Mouse (Mus musculus) central nervous system, embryonic 18 days (tissue): ENCODE results near the gene Cdhr2. TPM values are rescaled to one million over a fixed set of nuclear protein-coding genes. Genes with fewer than 3 reads are reported as not detected.

Experiments
- polyA plus RNA-seq: library from polyadenylated mRNA; depleted of rRNA; stranded (reverse); fragments of >200 nt; gene quantifications from 2 replicates; pipeline ENCODE4 v1.2.3, GENCODE M21; 2012; rRNA removed

Cdhr2 gene
- 0.32 TPM in 2 replicates for polyA plus RNA-seq

DNA sequence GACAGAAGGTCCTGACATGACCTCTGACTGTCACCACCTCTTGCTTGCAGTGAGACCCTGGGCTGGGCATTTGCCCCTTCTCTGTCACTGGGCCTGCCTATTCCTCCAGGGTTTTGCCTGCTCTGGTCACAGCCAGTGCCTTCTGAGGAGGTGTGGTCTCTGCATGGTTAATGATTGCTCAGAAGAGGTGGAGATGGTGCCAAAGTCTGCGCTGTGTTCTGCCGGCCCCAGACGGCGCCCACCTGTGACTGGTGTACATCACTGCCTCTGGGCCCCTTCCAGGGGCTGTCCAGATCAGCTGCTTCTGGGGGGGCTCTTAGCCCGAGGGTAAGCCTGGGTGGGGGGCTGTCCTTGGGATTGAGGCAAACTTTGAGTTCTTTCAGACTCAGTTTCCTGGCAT lies at the start of gene Cdhr2:
Gene Cdhr2 (plus strand): TSS at position 219 of the 400 bp plus-strand sequence.

DNA sequence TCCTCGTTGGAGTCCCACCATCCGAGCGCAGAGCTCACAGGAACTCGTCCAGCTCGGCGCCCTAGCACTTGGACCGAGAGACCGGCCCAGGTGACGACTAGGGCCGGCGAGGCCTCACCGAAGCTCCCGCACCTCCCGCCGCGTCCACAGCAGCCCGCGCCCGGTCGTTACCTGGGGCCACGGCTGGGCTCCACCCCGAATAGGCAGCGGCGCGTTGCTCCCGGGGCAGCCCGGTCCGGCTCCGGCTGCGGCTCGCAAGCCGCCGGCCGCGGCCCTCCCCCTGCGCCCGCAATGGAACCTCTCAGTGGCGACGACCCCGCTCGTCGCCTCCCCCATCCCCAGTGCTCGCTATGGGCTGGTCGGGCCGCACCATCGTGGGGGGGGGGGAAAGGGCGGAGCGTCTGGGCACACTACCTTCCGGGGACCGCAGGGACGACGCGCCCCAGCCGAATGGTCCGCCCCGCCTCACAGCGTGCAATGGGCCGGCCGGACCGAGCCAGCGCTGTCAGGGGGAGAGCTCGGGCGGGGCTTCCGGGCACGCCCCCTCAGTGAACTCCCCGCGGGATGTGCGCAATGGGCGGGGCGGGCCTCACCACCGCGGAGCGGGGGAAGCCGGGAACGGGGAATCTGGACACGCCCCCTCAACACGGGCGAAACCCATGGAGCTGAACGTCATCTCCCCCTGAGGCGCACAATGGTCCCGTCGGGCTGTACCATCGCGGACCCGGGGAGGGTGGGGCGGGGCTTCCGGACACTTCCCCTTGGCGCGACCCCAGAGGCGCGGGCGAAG lies 7.5 kb upstream of the Cdhr2 start, which contains the start of gene Rnf44:
Gene Rnf44 (minus strand): TSS at position 350 of the 790 bp plus-strand sequence.

DNA sequence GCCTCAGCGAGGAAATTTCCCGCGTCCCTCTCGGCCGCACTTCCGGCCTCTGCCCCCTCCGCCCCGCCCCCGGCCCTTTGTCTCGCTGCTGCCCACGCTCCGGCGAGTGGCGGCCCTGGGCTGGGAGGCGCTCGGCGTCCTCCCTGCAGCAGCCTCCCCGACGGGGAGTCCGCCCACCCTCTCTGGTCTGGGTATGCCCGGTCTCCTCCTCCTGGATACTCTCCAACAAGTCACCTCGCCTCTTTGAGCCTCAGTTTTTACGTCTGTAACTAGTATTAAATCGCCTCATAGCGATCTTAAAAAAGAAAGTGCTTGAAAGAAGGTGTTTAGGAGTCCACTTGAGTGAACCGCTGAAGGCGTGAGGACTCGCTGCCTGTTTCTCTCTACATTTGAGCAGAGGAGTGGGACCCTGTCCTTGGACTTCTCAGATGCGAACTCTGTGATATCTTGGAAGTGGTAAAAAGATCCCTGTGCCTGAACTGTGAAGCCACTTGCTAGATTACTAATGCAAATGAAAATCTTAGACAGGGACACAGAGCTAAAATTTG lies 48.7 kb downstream of the Cdhr2 start, which contains the start of gene Gprin1:
Gene Gprin1 (minus strand): TSS at position 11 of the 548 bp plus-strand sequence.

DNA sequence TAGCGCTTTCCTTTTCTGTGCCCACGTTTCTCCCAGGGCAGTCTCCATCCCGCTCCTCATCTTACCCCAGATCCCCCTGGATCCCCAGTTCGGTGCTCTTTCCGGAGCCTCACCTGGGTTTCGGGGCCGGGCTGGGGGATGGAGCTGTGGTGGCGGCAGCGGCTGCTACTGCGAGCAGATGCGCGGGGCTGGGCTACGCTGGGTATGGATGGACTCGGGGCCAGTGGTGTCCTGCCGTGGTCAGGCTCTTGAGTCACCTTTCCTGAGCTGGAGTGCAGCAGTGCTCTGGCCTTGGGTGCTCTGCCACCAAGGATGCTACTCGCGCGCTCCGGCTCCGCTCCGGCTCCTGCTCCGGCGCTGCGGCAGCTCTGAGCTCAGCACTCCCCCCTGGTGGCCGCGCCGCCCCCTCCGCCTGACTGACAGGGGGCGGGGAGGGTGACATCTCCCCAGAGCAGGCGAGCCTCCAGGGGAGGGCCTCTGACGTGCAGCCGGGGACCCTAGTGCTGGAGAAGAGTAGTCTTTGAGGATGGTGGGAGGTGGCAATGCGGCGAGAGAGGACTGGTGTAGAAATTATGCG lies 65.0 kb downstream of the Cdhr2 start, which contains the start of gene Sncb:
Gene Sncb (minus strand): TSS at position 404 of the 577 bp plus-strand sequence.

DNA sequence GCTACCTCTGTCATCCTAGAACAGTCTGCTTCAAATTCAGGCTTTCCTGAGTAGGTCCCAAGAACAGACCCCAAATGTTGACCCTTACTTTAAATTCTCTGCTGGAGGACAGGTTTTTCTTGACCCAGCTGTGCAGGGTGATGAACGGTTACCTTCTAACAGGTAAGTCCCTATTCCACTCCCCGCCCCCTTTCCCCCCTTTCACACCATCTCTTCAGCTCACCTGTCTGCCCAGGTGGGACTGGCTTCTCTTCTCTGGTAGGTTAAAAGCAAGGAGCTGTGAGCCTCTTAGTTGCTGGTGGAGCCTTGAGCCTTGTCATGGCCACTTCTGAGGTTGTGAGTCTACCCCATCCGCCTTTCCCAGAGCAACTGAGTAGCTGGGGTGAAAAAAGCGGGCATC lies 82.4 kb downstream of the Cdhr2 start, which contains the start of gene Eif4e1b:
Gene Eif4e1b (plus strand): TSS at position 301 of the 400 bp plus-strand sequence.

Other genes with a start within 250 kb of the Cdhr2 start
- 38.3 and 41.1 TPM in 2 replicates for gene Thoc3, start 232.6 kb upstream of the Cdhr2 start, polyA plus RNA-seq
- gene Simc1, start 197.7 kb upstream of the Cdhr2 start, polyA plus RNA-seq, result 36.2 and 37.5 TPM in 2 replicates
- gene 4833439L19Rik, start 136.0 kb upstream of the Cdhr2 start, polyA plus RNA-seq, result 152 and 154 TPM in 2 replicates
- 95.8 and 99.7 TPM in 2 replicates for gene Arl10, start 126.4 kb upstream of the Cdhr2 start, polyA plus RNA-seq
- gene Nop16, start 111.4 kb upstream of the Cdhr2 start, polyA plus RNA-seq, result 47.4 and 47.7 TPM in 2 replicates
- 163 and 182 TPM in 2 replicates for gene Higd2a, start 111.3 kb upstream of the Cdhr2 start, polyA plus RNA-seq
- gene Cltb, start 90.1 kb upstream of the Cdhr2 start, polyA plus RNA-seq, result 168 and 176 TPM in 2 replicates
- 32.6 and 34.0 TPM in 2 replicates for gene Faf2, start 79.7 kb upstream of the Cdhr2 start, polyA plus RNA-seq
- gene Rnf44, start 7.6 kb upstream of the Cdhr2 start, polyA plus RNA-seq, result 97.7 and 128 TPM in 2 replicates
- 94.5 and 102 TPM in 2 replicates for gene Gprin1, start 48.4 kb downstream of the Cdhr2 start, polyA plus RNA-seq
- gene Sncb, start 65.1 kb downstream of the Cdhr2 start, polyA plus RNA-seq, result 208 and 218 TPM in 2 replicates
- gene Eif4e1b, start 82.5 kb downstream of the Cdhr2 start, polyA plus RNA-seq, result not detected in 2 replicates
- gene Tspan17, start 87.9 kb downstream of the Cdhr2 start, polyA plus RNA-seq, result 34.0 and 40.7 TPM in 2 replicates
- gene Unc5a, start 247.9 kb downstream of the Cdhr2 start, polyA plus RNA-seq, result 33.7 and 36.3 TPM in 2 replicates